Mouse (Mus musculus) stomach, embryonic 15.5 days (tissue): ENCODE data around the gene Cabcoco1. TPM values are rescaled to one million over a fixed set of nuclear protein-coding genes. Genes with fewer than 3 reads are reported as not detected.

ENCODE experiments used
- ATAC-seq: fragments of 200-750 bp; cut with Nextera tagmentation; 2 replicates; pipeline ENCODE4 v1.8.0; 2017; ENCODE audit warnings: low read depth, moderate number of reproducible peaks, moderate TSS enrichment; ENCODE audit not compliant: insufficient read depth, low FRiP score
- H3K27ac ChIP-seq: fragments of 300-500 bp; sonication (generic); 2 replicates; pipeline ENCODE4 v1.5.1; 2015; ENCODE audit warnings: mild to moderate bottlenecking, inconsistent platforms
- H3K27me3 ChIP-seq: fragments of 300-500 bp; sonication (generic); replicated peaks from 2 replicates; pipeline ENCODE4 v1.6.1; 2015; ENCODE audit warnings: inconsistent platforms
- H3K36me3 ChIP-seq: fragments of 300-500 bp; sonication (generic); 2 replicates; pipeline ENCODE4 v1.6.1; 2015; ENCODE audit warnings: inconsistent platforms
- H3K4me1 ChIP-seq: fragments of 300-500 bp; sonication (generic); 2 replicates; pipeline ENCODE4 v1.6.1; 2015; ENCODE audit warnings: inconsistent platforms
- H3K4me2 ChIP-seq: fragments of 300-500 bp; sonication (generic); 2 replicates; pipeline ENCODE4 v1.6.1; 2015; ENCODE audit warnings: mild to moderate bottlenecking, inconsistent platforms
- H3K4me3 ChIP-seq: fragments of 300-500 bp; sonication (generic); replicated peaks from 2 replicates; pipeline ENCODE4 v1.5.1; 2015; ENCODE audit warnings: inconsistent platforms
- H3K9ac ChIP-seq: fragments of 300-500 bp; sonication (generic); 2 replicates; pipeline ENCODE4 v1.6.1; 2015; ENCODE audit warnings: inconsistent platforms
- H3K9me3 ChIP-seq: fragments of 300-500 bp; sonication (generic); 2 replicates; pipeline ENCODE4 v1.6.1; 2016; ENCODE audit warnings: inconsistent platforms
- WGBS: fragments of 180-500 bp; shearing (Covaris S2); methylation state at CpG from one replicate; pipeline ENCODE4 v1.1.7; 2015; 5-methylcytosine and 5-hydroxymethylcytosine counted together
- polyA plus RNA-seq: library from polyadenylated mRNA; unstranded; fragments of >200 nt; fragmentation: Nextera tagmentation; extraction: Ambion mirVana; gene quantifications from 2 replicates; pipeline ENCODE4 v1.2.1, GENCODE M21; 2015

Cabcoco1 gene
- polyA plus RNA-seq, 1 experiment from 2014 or later, result 3.1 TPM

DNA sequence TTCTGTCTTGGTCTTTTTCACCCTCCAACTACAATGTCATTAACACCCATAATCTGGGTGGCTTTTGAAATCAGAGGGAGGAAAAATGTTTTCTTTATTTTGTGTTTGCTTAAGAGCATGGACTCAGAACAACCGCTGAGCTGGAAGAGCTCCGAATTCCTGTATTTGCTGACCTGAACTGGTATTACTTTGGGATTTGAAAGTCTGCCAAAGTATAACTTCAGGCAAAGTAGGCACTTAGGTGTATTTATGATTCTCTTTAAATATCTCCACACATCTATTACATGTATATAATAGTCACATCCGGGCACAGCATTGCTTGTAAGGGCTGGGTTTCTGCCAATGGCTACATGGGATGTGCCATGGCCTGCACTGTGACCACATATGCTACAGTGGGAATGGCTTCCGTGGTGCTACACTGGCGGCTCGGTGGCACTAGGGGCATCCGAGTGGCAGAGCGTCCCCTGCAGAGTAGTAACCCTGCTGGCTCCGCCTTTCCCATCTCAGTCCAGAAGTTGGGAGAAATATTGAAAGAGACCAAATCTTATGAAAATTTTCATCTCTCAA, 37.0 kb downstream of the Cabcoco1 start:
- Histone ChIP-seq H3K9ac (no peak overlapping the region), H3K36me3 (no peaks in the 10 kb centered on the region), H3K4me3 (no peak overlapping the region), H3K4me2 (no peak overlapping the region), H3K9me3 (no peaks in the 10 kb centered on the region), H3K4me1 (no peaks in the 10 kb centered on the region), H3K27ac (peak overlapping the region; percentile 9; the same call in 1 of the 2 replicates), H3K27me3 (no peaks in the 10 kb centered on the region)
- WGBS, result 77% methylated on average over 9 of the region's 9 CpGs
- no peak for ATAC-seq

DNA sequence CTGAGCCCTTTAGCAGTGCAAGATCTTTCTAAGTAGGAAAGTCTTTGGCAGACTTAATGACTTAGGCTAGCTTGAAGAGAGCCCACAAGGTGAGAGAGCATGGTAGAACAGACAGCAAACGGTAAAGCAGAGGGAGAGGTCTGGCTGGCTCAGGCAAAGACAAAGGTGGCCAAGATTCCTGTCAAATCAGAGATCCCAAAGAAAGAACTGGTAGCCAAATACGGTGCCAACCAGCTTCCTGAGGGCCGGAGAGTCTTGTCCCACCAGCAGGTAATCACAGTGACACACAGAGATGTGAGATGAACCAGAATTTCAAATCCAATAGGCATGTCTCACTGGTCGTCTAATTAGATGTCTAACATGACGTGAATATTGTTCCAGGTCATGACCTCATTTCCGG, 40.6 kb downstream of the Cabcoco1 start:
- no peak overlapping the region for H3K4me2 ChIP-seq
- no peaks in the 10 kb centered on the region for H3K27me3 ChIP-seq
- 85% methylated on average over 6 of the region's 6 CpGs for WGBS
- H3K9ac ChIP-seq, result no peak overlapping the region
- no peak overlapping the region for H3K27ac ChIP-seq
- ATAC-seq, result no peak
- H3K9me3 ChIP-seq, result no peaks in the 10 kb centered on the region
- H3K4me1 ChIP-seq, result no peaks in the 10 kb centered on the region
- H3K4me3 ChIP-seq, result no peak overlapping the region
- H3K36me3 ChIP-seq, result no peaks in the 10 kb centered on the region

DNA sequence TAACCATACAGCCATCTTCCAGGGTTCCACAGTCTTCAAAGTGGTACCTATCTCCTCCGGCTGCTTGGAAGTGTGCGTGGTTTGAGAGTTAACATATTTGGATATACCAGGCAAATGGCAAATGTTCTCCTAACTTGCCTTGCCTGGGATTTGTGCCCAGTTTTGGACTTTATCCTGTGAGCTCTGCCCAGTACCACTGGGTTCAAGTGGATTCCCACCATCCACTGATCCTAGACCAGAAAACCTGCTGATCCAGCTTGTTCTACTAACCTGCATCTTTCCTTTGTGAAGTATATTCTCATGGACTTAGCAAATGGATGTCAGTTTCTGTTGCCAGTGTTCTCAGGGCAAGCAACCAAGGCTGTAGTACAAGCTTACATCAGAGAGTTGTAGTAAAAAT, 46.5 kb downstream of the Cabcoco1 start:
- Histone ChIP-seq H3K36me3 (no peaks in the 10 kb centered on the region), H3K4me3 (no peak overlapping the region), H3K4me1 (0 out of 2 replicates have a peak, but pooled peaks cover 5% of the 10 kb centered on the region), H3K4me2 (no peak overlapping the region), H3K9me3 (no peaks in the 10 kb centered on the region), H3K27ac (no peak overlapping the region), H3K27me3 (no peaks in the 10 kb centered on the region), H3K9ac (no peak overlapping the region)
- ATAC-seq, result no peak
- WGBS, result 90% methylated on average over 2 of the region's 2 CpGs

DNA sequence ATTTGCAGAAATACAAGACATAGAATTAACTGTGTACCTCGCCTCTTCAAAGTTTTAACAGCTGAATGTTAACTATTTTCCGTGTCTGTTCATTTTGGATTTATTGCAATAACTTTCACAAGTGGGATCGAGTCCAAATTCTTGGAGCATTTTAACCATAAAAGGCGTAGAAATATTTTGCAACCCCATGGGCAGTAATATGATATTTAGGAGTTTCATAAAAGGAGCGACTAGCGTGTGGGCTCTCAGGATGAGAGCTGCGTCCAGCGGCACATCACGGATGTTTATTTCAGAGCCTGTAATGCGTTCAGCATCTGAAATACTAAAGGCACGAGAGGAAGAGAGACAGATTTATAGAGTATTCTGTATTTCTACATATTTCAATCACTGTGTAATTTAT, 50.1 kb downstream of the Cabcoco1 start:
- Histone ChIP-seq H3K9ac (no peak overlapping the region), H3K36me3 (no peaks in the 10 kb centered on the region), H3K9me3 (no peaks in the 10 kb centered on the region), H3K4me3 (no peak overlapping the region), H3K4me1 (0 out of 2 replicates have a peak, but pooled peaks cover 5% of the 10 kb centered on the region), H3K27ac (peak overlapping the region; percentile 67; the same call in 1 of the 2 replicates), H3K27me3 (no peaks in the 10 kb centered on the region), H3K4me2 (no peak overlapping the region)
- no peak; the same call in 1 of the 2 replicates for ATAC-seq
- WGBS, result 39% methylated on average over 11 of the region's 11 CpGs

DNA sequence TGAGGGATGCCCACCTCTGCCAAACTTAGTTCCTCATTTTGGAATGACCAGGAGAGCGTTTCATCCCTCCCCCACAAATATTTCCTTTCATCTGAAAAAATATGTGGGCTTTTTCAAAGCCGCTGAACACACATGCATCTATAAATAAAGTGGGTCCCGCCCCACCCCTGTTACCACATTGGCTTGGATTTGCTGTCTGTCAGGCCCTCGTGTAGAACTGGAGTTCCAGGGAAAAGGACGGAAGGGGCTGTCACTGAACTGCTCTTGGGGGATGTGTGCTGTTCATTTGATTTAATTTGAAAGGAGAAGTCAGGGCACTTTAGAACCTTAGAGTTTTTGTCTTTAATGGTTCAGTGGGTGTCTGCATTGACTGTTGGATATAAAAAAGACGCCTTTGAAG, 50.9 kb downstream of the Cabcoco1 start:
- 44% methylated on average over 6 of the region's 6 CpGs for WGBS
- no peak for ATAC-seq
- Histone ChIP-seq H3K9me3 (no peaks in the 10 kb centered on the region), H3K4me3 (no peak overlapping the region), H3K27me3 (no peaks in the 10 kb centered on the region), H3K4me1 (0 out of 2 replicates have a peak, but pooled peaks cover 5% of the 10 kb centered on the region), H3K36me3 (no peaks in the 10 kb centered on the region), H3K4me2 (no peak overlapping the region), H3K9ac (no peak overlapping the region), H3K27ac (peak overlapping the region; percentile 26; the same call in 1 of the 2 replicates)

DNA sequence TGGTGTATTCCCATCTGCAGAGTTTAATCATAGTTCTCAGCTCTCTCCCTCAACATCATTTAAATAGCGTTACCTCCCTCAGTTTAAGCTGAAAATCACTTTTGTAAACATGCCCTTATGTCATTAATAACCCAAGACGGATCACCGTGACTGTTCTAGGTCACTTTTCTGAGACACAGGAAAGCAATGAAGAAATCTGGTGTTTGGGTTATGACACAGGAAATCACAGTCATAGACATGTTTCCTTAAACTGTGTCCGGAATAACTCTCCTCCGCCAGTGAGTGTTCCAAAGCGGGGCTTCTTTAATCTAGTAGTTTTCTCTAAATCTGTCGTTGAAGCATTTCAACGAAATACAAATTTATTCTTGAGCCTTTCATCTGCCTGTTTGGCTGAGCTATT, 68.9 kb downstream of the Cabcoco1 start:
- no peak overlapping the region for H3K9ac ChIP-seq
- no peak for ATAC-seq
- whole genome bisulfite sequencing, result 38% methylated on average over 8 of the region's 8 CpGs
- H3K4me3 ChIP-seq, result no peak overlapping the region
- no peaks in the 10 kb centered on the region for H3K36me3 ChIP-seq
- H3K4me1 ChIP-seq, result peaks cover 5% of the 10 kb centered on the region
- H3K27me3 ChIP-seq, result no peaks in the 10 kb centered on the region
- H3K9me3 ChIP-seq, result no peaks in the 10 kb centered on the region
- no peak overlapping the region for H3K4me2 ChIP-seq
- H3K27ac ChIP-seq, result no peak overlapping the region

DNA sequence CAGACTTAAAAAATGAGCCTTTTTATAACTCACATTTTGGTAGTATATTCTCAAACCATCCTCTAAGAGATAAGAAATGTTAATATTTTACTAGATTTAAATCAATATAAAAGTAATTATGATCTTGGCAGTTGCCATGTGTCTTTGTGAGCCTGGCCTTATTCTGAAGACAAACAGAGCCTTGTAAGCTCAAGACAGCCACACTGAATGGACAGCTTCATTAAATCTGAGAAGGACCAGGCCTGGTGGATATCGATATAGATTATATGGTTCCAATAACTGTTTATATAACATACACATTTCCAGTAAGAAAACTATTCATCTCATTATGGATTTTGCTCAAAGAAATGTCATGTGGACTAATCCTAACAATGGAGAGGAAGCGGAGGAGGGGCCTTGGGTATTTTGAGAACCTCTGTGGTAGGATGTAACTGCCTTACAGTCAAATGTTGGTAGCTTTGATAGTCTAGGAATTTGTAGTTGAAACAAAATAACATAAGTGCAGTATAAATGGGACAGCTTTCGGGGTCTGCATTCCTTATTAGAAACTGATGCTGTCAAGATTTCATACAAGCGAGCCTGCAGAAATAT, 75.9 kb downstream of the Cabcoco1 start:
- H3K27ac ChIP-seq, result peak overlapping the region; percentile 41; the same call in 1 of the 2 replicates
- H3K9me3 ChIP-seq, result no peaks in the 10 kb centered on the region
- no peaks in the 10 kb centered on the region for H3K27me3 ChIP-seq
- H3K9ac ChIP-seq, result no peak overlapping the region
- H3K4me2 ChIP-seq, result no peak overlapping the region
- no peaks in the 10 kb centered on the region for H3K4me1 ChIP-seq
- WGBS, result 45% methylated on average over 4 of the region's 4 CpGs
- ATAC-seq, result no peak
- H3K36me3 ChIP-seq, result no peaks in the 10 kb centered on the region
- no peak overlapping the region for H3K4me3 ChIP-seq

DNA sequence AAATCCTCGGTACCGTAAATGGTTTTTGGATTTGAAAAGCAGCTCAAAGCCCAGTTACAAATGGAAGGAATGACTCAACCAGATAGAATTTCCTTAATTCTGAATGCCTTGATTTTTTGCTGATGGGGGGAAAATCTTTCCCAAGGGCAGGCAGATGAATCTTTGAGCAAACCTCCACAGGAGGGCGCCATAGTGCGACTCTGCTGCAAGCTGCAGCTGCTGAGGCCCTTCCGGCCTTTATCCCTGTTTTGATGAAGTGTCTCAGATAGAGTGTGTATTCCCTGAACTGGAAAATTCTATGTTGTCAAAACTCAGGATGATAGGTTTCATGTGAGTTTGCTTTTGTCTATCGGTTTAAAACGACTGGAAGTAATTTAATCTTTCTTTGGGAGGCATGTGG, 76.8 kb downstream of the Cabcoco1 start:
- Histone ChIP-seq H3K36me3 (no peaks in the 10 kb centered on the region), H3K27me3 (no peaks in the 10 kb centered on the region), H3K4me3 (no peak overlapping the region), H3K27ac (peak overlapping the region; percentile 28; the same call in 1 of the 2 replicates), H3K9ac (no peak overlapping the region), H3K9me3 (no peaks in the 10 kb centered on the region), H3K4me2 (no peak overlapping the region), H3K4me1 (no peaks in the 10 kb centered on the region)
- WGBS, result 10% methylated on average over 7 of the region's 7 CpGs
- ATAC-seq, result no peak

DNA sequence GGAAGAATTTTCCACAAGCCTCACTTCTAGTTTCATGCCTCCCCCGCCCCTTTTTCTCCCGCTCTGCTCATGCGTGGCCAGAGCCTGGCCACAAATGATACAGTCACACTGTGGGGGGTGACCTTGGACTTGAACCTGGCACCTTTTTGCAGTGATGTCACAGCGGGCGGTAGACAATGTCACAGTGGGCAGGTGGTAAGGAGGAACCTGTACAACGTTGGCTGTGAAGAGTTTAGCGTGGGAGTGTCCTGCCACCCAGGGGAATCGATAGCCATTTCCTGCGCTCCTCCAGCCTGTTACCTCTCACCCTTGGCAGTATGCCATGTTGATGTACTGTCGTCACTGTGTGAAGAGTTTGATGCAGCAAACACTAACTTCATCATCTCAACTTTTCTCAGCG, 81.9 kb downstream of the Cabcoco1 start:
- no peak overlapping the region for H3K27ac ChIP-seq
- H3K9ac ChIP-seq, result no peak overlapping the region
- no peaks in the 10 kb centered on the region for H3K36me3 ChIP-seq
- ATAC-seq, result no peak
- no peaks in the 10 kb centered on the region for H3K27me3 ChIP-seq
- WGBS, result 73% methylated on average over 11 of the region's 11 CpGs
- no peak overlapping the region for H3K4me3 ChIP-seq
- no peaks in the 10 kb centered on the region for H3K9me3 ChIP-seq
- no peaks in the 10 kb centered on the region for H3K4me1 ChIP-seq
- H3K4me2 ChIP-seq, result no peak overlapping the region

DNA sequence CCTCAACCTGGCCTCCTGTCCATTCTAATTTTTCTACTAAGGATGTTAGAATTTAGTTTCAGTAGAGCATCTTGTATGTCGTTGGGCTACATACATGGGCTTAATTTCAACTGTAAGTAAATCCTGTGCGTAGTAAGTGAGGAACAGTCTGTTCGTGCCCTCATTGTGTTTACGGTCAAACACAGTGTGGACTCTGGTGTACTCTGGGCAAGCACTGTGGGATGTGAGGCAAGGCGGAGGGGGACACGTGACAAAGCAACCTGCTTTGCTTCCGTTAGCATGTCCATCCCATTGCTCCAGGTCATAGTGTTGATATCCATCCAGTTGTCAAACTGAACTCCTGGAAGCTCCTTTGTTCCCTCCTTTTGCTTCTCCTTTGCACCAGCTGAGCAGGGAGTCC, 84.7 kb downstream of the Cabcoco1 start:
- Histone ChIP-seq H3K9ac (no peak overlapping the region), H3K27me3 (no peaks in the 10 kb centered on the region), H3K27ac (no peak overlapping the region), H3K4me2 (no peak overlapping the region), H3K36me3 (no peaks in the 10 kb centered on the region), H3K4me3 (no peak overlapping the region), H3K9me3 (no peaks in the 10 kb centered on the region), H3K4me1 (no peaks in the 10 kb centered on the region)
- WGBS, result 88% methylated on average over 7 of the region's 7 CpGs
- ATAC-seq, result no peak

DNA sequence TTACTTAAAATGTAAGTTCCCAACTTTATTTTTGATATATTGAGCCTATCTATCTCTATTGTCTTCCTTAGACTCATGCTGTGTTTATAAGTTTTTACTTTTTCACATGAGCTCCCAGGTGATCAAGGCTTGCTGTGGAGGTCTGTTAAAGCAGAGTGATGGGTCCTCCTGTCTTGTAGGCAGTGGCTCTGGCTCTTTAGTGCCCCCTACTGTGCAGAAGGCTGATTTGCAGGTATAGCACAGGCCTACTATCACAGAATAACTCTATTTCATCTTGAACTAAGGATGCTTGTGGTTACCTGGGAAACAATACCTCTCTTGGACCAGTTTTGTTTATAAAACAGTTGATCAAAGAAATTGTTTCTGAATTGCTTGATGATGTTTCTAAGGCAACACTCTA, 87.2 kb downstream of the Cabcoco1 start:
- no peaks in the 10 kb centered on the region for H3K36me3 ChIP-seq
- H3K4me3 ChIP-seq, result no peak overlapping the region
- ATAC-seq, result no peak
- no peaks in the 10 kb centered on the region for H3K27me3 ChIP-seq
- no peaks in the 10 kb centered on the region for H3K9me3 ChIP-seq
- no peak overlapping the region for H3K27ac ChIP-seq
- no peak overlapping the region for H3K4me2 ChIP-seq
- H3K9ac ChIP-seq, result no peak overlapping the region
- no peaks in the 10 kb centered on the region for H3K4me1 ChIP-seq

DNA sequence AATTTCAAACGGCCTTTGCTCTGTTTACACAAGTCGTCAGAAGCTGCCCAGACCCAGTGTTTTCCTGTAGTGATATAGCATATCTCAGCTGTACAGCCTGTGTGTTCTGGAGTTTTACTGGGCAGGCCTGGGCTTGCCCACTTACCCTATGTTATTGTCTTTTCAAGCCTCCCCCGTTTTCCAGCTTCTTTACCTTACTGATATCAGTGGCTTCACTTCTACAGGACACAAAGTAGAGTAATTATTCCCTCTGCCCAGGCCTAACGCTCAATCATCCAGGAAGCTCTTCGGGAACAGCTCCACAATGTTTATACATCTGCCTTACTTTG, 94.9 kb downstream of the Cabcoco1 start:
- 3% methylated on average over 5 of the region's 5 CpGs for WGBS

More for the DNA sequence above, 94.9 kb downstream of the Cabcoco1 start:
- Histone ChIP-seq H3K4me2 (0 out of 2 replicates have a peak overlapping the region, but pooled peaks have one; percentile 1), H3K36me3 (no peaks in the 10 kb centered on the region), H3K27ac (peak overlapping the region; percentile 88), H3K9me3 (no peaks in the 10 kb centered on the region), H3K9ac (no peak overlapping the region), H3K4me1 (peaks cover 17% of the 10 kb centered on the region; the same call in 1 of the 2 replicates), H3K4me3 (no peak overlapping the region), H3K27me3 (no peaks in the 10 kb centered on the region)
- peak; percentile 87 for ATAC-seq
